Mouse (Mus musculus): ENCODE results near the gene Pex5.
A peak's percentile ranks its signal among the peaks of the same experiment; 100 is the strongest.
"Not testable (repeated sequence)": the region's sequence is repeated elsewhere in the genome, so short reads cannot be mapped to it uniquely, and the experiment has no call there.

Gene Pex5

GRCm38 (mm10) chr6:124426604-124427003 lies 11.7 kb upstream of the Pex5 start:
- DNase-seq: no peak

- DNase-seq: no peak
Observed at GRCm38 (mm10) chr6:124425523-124425922, 10.7 kb upstream of the Pex5 start.

- DNase-seq: not testable (repeated sequence)
Observed at GRCm38 (mm10) chr6:124425042-124425441, 10.2 kb upstream of the Pex5 start.

DNA sequence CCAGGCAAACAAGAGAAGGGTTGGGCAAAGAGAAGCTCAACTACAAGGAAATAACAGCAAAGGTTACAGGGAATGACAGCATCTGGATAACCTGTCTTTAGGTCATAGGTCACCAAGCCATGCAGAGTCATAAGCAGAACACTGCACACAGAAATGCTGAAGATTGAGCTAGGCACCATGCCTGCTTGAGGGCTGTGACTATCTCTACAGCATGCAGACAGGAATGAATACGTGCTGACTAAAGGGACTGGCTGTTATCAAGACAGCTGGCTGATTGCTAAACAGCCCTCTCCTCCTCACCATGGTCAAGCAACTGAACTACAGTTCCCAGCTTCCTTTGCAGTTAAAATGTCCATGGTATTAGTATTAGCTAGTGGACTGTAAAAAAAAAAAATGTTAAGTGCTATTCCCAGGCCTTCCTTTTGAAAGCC lies 9.2 kb upstream of the Pex5 start:
- DNase-seq: no peak

DNA sequence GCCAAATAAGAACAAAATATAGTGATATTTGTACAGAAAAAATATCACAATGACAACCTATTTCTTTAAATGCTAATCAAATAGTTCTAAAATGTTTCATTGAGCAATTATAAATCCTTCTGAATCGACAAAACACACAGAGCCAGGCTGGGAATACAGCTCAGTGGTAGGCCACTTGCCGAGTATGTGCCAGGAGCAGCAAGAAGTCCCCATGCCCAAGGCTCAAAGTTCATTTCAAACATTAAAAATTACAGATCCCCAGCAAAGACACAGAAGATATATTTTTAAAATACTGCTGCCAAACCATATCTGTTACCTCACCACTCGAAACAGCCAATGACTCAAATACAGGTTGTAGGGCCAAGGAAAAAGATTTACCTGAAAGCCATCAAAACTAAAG lies 3.8 kb upstream of the Pex5 start:
- DNase-seq: no peak

DNA sequence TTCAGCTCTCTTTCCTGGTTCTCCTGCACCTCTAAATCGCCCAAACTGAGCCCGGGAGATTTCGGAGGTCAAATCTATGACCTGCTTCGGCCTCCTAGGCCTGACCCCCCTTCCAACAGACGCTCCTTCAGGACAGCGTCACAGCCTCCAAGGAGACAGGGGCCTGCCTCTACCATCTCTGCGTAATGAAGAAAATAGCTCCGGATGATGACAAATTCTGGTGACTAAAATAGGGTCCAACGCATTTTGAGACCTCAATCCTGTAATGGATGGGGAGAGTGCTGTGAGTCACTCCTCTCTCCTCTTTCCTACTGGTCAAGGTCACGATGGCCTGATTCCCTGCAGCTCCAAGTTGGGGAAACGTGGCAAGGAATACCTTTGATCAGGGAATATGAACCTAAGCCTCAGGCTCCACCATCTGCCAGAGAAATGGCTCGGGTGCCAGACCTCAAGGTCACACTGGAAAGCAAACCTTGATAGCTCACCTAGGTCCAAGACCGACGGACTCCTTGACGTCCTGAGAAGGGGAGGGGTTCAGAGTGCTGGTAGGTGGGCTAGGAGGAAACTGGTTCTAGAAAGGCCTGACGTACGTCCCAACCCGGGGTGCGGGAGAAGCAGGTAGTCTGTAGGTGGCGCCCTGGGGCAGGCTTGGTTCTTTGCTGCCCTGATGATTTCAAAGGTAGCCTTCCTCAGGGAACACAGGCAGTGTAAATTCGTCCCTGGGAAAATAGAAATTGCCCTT lies 651 bp upstream of the Pex5 start:
- DNase-seq: peak; percentile 90

DNA sequence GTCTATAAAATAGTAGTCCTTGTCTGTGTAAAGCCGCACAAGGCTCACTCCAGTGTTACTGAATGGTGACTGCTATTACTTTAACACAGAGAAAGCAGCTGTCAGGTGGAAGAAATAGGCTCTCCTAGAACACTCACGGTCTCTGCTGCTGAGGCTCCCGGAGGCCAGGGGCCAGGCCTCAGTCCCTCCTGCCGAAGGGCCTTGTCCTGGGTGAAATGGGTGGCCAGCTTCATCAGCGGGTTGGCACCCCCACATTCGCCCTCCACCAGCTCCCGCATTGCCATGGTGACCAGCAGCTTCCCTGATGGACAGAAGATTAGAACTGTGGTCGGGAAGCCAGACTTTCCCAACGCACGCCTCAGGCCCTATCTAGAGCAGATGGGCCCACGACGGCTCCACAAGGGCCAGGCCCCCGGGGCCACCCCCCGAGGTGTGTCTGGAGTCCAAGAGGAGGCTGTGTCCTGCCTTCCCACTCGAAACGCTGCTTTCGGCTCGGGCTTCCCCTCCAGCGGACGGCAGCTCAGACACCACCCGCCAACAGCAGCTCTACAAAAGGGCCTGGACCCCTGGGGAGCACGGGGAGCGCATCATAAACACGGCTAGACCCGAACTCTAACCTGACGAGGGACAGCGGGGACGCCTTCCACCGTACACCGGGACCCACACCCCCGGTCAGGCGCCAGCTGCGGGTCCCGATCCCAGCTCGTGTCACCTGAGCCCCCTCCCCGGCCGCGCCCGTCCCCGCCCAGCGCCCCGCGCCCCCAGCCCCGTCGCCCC lies 529 bp downstream of the Pex5 start:
- peak; percentile 83 for DNase-seq

DNA sequence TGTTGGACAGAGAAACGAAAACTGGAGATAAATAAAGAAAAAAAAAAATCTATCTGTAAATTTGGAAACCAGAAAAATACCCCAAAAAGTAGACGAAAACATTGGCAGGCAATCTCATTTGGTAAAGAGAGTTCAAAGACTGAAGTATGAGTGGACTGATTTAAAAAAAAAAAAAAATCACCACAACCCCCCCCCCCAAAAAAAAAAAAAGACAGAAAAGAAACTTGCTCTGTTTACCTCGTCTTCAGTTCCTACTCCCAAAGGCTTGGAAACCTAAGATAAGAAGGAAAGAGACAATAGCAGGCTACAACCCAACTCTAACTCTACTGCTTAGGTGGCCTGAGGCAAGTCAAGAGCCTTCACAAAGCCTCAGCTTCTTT lies 1.1 kb downstream of the Pex5 start:
- DNase-seq: no peak

GRCm38 (mm10) chr6:124408355-124408754 lies 6.5 kb downstream of the Pex5 start:
- no peak for DNase-seq

- DNase-seq: no peak
Observed at GRCm38 (mm10) chr6:124407180-124407579, 7.7 kb downstream of the Pex5 start.

GRCm38 (mm10) chr6:124406326-124406725 lies 8.5 kb downstream of the Pex5 start:
- no peak for DNase-seq

DNA sequence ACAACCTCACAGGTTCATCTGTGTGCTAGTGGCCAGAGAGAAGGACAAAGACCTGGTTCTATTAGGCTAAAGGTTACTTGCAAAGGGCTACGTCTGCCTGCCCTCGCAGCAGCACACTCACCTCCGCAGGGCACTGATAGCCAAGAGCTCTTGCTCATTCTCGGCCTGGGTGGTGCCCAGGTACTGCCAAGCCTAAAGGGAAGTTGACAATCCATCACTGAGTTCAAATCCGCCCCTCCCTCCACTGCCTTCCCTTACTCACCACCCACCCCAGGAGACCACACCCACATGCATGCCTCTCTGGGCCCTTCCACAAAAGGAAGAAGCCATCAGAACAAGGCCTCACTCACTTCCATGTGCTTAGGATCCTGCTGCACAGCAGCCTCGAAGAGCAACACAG lies 15.1 kb downstream of the Pex5 start:
- no peak for DNase-seq

- not testable (repeated sequence) for DNase-seq
Observed at GRCm38 (mm10) chr6:124394991-124395390, 19.9 kb downstream of the Pex5 start.

GRCm38 (mm10) chr6:124380142-124380541 lies 34.7 kb downstream of the Pex5 start:
- DNase-seq: no peak

GRCm38 (mm10) chr6:124379331-124379730 lies 35.5 kb downstream of the Pex5 start:
- no peak for DNase-seq

DNA sequence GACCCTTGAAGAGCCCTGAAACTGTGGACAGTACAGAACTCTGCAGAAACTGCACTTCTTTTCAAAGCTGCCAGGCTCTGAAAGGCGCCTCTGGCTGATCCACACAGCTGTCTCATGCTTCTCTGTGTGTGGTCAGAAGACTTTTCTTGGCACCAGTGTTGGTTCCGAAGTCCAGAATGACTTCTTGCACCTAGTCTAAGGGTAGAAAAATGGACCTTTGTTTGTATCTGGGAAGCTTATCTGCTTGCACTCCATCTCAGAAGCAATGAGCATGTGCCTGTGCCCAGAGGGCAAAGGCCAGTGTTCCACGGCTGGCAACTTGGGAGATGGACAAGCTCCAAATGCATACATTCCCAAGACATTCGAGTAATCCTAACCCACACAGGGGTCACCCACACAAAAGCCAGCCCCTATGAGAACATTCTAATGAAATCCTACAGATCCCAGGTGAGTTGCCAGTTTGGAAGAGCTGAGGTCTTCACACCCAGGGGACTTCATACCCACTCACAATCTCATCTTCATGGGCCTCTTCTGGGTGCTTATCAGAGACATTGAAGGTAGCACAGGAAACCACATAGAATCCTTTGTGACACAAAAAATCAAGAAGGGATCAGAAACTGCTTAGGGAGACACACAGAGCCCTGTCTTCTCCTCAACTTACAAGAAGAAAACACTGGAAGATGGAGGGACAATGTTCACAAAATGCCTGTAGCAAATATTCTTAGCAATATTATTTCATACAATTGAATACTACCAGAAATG lies 37.2 kb downstream of the Pex5 start:
- no peak for DNase-seq

DNA sequence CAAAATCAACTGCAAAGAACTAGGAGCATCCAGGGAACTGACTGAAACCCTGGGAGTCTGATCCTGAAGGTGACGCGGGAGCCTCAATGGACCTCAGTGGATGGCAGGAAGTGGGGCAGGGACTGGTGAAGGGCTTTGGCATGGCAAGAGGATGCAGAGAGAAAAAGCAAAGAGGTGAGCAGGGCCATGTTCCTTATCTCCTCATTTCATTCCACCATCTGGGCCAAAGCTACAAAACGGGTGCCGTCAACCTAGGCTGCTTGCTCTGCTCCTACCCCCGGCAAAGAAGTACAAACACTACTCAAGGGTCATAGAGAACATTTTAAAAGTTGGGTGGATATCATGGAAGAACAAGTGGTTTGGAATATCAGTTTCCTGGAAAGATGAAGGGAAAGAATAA lies 38.6 kb downstream of the Pex5 start:
- DNase-seq: no peak

- DNase-seq: no peak
Observed at GRCm38 (mm10) chr6:124375435-124375884, 39.4 kb downstream of the Pex5 start.

- no peak for DNase-seq
Observed at GRCm38 (mm10) chr6:124374683-124375082, 40.2 kb downstream of the Pex5 start.

DNA sequence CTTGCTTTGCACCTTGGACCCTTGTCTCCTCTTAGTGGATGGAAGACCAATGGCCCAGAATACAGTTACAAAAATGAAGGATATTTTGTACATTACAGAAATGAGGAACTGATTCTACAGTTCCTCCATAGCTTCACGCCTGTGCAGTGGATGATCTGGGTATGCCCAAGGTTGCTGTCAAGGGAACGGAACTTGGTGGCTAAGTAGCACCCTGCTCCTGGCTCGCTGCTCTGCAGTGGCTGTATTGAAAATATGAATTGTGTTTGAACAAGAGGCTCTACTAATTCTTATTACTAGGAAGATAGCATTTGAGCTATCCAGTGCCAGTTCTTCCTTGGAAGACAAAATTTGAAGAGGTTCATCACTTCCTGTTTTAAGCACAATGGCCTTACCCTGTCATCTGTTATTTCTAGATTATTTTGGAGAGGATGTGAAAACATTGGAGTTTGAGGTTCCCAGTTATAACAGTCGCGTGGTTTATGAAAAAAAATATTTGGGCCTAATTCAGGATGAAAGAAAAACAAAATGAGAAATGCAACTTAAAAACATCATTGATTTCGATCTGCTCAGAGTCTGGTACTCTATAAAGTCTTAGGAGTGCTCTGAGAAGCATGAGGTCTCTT lies 41.2 kb downstream of the Pex5 start:
- DNase-seq: no peak

DNA sequence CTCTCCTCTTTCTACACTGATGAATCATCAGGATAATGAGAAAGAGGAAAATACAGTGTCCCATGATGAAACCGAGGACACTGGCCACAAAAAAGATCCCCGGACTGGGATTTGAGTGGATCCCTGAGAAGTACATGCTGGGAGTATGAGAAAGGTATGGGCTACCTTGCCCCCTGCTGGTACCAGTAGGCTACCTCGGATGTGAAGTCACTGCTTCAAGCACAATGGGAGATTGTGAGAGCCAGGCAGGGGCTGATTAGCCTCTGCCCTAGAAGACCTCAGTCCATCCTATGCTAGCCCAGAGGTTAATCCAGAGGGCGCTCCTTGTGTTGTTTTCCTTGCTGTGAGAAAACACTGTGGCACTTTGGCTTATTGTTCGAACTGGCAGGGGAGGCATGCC lies 50.5 kb downstream of the Pex5 start:
- DNase-seq: no peak

DNA sequence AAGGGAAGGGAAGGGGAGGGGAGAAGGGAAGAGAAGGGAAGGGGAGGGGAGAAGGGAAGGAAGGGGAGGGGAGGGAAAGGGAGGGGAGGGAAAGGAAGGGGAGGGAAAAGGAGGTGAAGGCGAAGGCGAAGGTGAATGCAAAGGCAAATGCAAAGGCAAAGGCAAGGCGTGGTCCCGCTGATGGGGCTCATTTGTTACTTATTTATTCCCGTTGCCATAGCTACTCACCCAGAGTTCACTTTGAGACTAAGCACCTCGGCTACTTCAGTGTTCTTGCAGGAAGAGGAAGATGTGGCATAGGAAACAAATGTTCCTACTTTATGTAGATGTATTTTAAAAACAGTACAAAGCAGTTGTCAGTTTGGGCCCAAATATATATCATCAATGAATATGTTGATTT lies 54.3 kb downstream of the Pex5 start:
- DNase-seq: no peak

DNA sequence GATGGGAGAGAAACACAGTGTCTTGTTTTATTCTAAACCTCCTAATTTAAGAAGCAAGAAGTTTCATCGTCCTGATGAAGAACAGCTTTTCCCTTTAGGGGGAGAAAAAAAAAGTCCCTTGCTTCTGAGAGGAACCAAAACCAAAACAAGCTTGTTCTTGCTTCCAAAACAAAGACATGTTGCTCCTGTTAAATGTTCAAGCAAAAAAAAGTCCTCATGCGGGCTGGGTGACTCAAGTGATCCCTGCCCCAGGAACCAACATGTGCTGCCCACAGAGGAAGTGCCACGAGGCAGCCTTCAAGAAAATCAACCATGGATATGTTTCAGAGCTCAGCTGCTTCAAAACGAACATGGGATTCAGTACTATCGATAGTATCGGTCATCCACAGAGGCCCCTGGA lies 55.9 kb downstream of the Pex5 start:
- no peak for DNase-seq
